Mouse (Mus musculus): ENCODE measurements around the gene Kcnip4. TPM values are rescaled to one million over a fixed set of nuclear protein-coding genes. Genes with fewer than 3 reads are reported as not detected.

The Kcnip4 gene
- polyA plus RNA-seq, 1 experiment from 2014 or later: 0.84 TPM

DNA sequence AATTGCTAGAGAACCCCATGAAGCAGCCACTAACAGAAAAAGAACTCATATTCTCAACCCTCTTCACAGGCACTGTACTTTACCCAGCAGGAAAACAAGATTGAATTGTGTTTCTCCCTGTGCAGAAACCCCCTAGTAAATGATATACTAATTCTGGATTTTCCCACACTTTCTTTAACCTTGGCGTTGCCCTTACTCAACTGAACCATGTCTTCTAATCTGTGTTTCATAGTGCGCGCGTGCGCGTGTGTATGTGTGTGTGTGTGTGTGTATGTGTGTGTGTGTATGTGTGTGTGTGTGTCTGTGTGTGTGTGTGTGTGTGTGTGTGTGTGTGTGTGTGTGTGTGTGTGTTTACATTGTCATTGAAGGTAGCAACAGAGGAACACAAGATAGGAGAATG is 283.0 kb downstream of the Kcnip4 start:
- peak overlapping the region; percentile 61 for H3K27ac ChIP-seq
- WGBS: 87% methylated on average over 6 of the region's 6 CpGs
- no peak overlapping the region for H3K4me2 ChIP-seq
- no peaks in the 10 kb centered on the region for H3K9me3 ChIP-seq (replicated peaks)
- no peak overlapping the region for H3K9ac ChIP-seq
- ATAC-seq (replicated peaks; ENCODE audit: low FRiP score): peak; percentile 91
- no peaks in the 10 kb centered on the region; the same call in 1 of the 2 replicates for H3K4me1 ChIP-seq
- no peak overlapping the region for H3K4me3 ChIP-seq (replicated peaks)
- H3K27me3 ChIP-seq: no peaks in the 10 kb centered on the region
- H3K36me3 ChIP-seq: no peaks in the 10 kb centered on the region

DNA sequence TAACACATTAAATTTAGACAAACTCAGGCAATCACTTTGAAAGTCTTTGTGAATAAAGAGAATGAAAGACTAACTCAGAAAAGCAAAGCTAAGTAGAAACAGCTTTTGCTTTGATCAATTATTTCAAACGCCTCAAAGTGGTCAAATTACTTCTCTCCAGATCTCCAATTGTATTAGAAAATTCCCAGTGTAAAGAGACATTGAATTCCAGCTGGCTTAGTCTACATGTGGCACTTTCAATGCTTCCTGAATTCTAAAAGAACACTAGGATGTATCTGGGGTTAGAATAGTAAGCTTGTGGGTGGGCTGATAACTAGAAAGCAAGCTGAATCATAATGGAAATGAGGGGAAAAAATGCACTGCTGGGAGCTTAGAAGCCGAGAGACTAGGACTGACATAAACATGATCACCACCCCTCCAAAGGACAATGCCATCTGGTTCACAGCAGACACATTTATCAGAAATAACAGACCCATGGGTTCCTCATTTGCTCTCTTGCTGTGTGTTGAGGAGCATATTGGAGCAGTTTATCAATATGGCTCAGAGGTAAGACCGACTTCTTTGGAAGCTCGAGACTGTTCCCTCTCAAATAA is 323.4 kb downstream of the Kcnip4 start:
- ATAC-seq (replicated peaks; ENCODE audit: low FRiP score): no peak
- Histone ChIP-seq H3K27ac (no peak overlapping the region), H3K4me3 (replicated peaks) (no peak overlapping the region), H3K4me1 (no peaks in the 10 kb centered on the region), H3K27me3 (no peaks in the 10 kb centered on the region), H3K36me3 (no peaks in the 10 kb centered on the region), H3K9me3 (replicated peaks) (no peaks in the 10 kb centered on the region), H3K4me2 (no peak overlapping the region), H3K9ac (no peak overlapping the region)
- 78% methylated on average over 4 of the region's 4 CpGs for WGBS

DNA sequence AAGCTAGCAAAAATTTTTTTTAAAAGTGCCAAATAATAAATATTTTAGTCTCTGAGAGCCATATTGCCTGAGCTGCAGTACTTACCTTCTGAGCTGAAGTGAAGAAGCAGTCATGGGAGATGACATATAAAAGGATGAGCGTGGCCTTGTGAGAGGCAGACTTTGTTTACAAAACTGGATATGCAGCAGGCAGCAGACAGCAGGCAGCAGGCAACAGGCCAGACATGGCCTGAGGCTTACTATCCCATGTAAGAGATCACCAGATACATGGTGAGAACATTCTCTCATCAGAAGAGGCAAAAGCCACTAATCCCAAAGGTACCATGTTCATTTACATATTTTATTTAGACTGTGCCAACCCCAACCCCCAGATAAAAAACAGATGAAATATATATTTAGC is 336.5 kb downstream of the Kcnip4 start:
- Histone ChIP-seq H3K27me3 (no peaks in the 10 kb centered on the region), H3K36me3 (no peaks in the 10 kb centered on the region), H3K4me1 (no peaks in the 10 kb centered on the region), H3K4me2 (no peak overlapping the region), H3K4me3 (replicated peaks) (no peak overlapping the region), H3K9me3 (replicated peaks) (no peaks in the 10 kb centered on the region), H3K9ac (no peak overlapping the region), H3K27ac (no peak overlapping the region)
- WGBS: 68% methylated on average over 1 of the region's 1 CpGs
- no peak for ATAC-seq (replicated peaks; ENCODE audit: low FRiP score)

DNA sequence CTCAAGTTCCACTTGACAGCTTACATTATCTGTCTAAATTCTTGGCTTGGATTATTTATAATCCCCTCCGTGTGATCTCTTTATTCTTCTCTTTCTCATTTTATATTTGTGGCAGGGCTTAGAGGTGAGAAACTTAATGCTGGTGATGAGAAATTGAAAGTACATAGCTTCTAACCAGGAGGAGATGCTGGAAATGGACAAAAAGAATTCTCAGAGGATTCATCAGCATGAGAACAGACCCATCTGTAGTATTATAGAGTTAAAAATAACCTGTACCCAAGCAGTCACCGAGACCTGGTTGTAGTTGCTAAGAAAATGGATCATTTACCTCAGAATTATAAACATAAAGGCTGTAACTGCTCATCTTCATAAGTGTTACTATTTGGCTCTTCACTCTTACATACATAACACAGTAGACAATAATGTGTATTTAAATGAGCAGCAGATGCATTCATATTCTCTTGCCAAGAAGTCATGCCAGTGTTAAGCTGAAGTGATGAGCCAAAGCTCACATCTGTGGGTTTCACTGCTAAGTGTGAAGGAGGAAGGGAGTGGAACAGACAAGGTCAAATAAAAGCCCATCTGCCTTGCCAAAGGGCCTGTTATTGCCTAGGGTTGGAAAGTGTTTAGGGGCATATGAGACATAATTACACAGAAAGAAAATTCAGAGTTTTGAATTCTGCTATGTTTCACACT is 374.4 kb downstream of the Kcnip4 start:
- Histone ChIP-seq H3K9me3 (replicated peaks) (no peaks in the 10 kb centered on the region), H3K36me3 (no peaks in the 10 kb centered on the region), H3K27me3 (no peaks in the 10 kb centered on the region), H3K4me1 (no peaks in the 10 kb centered on the region), H3K4me2 (no peak overlapping the region), H3K9ac (no peak overlapping the region), H3K4me3 (replicated peaks) (no peak overlapping the region), H3K27ac (no peak overlapping the region)
- no peak for ATAC-seq (replicated peaks; ENCODE audit: low FRiP score)
- WGBS: 78% methylated on average over 2 of the region's 2 CpGs

DNA sequence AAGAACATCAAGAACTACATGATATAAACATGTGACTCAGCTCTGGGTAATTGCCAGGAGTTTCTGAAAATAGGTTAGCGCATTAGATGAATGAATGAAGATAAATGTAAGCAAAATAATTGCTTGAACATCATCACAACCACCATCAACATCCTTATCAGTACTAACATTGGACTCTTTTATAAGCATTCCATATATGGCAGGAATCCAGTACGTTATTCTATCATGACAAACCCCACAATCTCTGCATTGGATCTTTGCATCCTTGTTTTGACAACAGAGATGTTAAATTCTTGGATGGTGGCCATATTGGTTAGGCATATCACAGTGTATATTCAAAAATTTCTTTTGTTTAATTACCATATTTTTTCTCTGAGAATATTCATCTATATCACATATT is 375.0 kb downstream of the Kcnip4 start:
- no peaks in the 10 kb centered on the region for H3K4me1 ChIP-seq
- no peaks in the 10 kb centered on the region for H3K36me3 ChIP-seq
- H3K9me3 ChIP-seq (replicated peaks): no peaks in the 10 kb centered on the region
- 80% methylated on average over 2 of the region's 2 CpGs for WGBS
- H3K4me3 ChIP-seq (replicated peaks): no peak overlapping the region
- no peak overlapping the region for H3K9ac ChIP-seq
- no peak overlapping the region for H3K27ac ChIP-seq
- no peak for ATAC-seq (replicated peaks; ENCODE audit: low FRiP score)
- no peak overlapping the region for H3K4me2 ChIP-seq
- no peaks in the 10 kb centered on the region for H3K27me3 ChIP-seq

DNA sequence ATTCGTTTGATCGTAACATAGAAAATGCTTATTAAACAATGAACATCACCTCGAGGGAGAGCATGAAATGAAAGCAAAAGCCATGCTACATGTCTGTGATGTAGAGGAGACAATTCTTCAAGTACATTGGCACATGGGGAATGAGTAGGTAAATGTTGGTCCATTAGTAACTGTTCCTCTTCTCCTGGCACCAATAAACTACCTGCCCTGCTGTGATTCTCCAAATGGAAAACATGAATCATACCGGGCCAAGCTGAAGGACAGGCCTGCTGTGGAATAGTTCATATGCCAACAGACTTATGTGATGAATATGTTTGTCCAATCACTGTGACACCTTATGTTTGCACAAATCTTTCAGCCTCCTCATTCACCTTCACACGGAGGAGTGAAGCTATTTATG is 429.3 kb downstream of the Kcnip4 start:
- H3K4me3 ChIP-seq (replicated peaks): no peak overlapping the region
- H3K27me3 ChIP-seq: no peaks in the 10 kb centered on the region
- no peaks in the 10 kb centered on the region for H3K4me1 ChIP-seq
- H3K4me2 ChIP-seq: no peak overlapping the region
- ATAC-seq (replicated peaks; ENCODE audit: low FRiP score): no peak
- no peak overlapping the region for H3K9ac ChIP-seq
- no peaks in the 10 kb centered on the region for H3K36me3 ChIP-seq
- no peaks in the 10 kb centered on the region for H3K9me3 ChIP-seq (replicated peaks)
- H3K27ac ChIP-seq: no peak overlapping the region
- 83% methylated on average over 5 of the region's 5 CpGs for WGBS

DNA sequence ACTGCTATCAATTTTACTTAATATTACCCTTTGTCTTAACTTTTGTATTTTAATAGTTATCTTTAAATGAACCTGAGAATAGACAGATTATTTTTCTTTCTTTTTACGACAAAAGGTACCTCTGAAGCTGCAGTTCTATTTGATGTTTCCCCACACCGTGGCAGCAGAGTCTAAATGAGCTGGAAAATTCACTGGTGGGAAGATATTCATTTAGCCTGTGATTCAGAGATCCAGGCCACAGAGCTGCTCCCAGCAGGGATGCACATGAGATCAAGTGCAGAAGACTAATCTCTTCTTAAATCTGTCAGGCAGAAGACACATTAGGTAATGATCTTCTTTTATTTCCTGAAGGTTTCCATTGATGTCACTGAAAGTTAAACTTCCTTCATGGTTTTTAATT is 429.8 kb downstream of the Kcnip4 start:
- H3K4me1 ChIP-seq: no peaks in the 10 kb centered on the region
- no peak for ATAC-seq (replicated peaks; ENCODE audit: low FRiP score)

DNA sequence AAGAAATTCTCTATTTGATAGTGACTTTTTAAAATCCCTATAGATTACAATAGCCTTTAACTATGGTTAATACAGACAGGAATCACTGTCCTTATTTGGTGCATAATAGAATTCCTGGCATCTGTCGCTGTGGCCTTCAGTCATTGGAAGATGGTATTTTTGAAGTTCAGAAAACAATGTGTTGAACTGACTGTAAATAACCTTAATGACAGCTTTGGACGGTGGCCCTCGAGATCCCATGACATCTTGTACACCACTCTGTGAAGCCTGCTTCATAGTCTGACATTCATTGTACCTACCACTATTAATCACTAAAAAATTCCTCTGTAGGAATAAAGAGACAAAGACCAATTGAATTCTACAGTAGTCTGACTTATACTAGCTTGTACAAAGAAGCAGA is 430.4 kb downstream of the Kcnip4 start:
- Histone ChIP-seq H3K4me1 (no peaks in the 10 kb centered on the region), H3K27ac (no peak overlapping the region), H3K9me3 (replicated peaks) (no peaks in the 10 kb centered on the region), H3K36me3 (no peaks in the 10 kb centered on the region), H3K4me3 (replicated peaks) (no peak overlapping the region), H3K27me3 (no peaks in the 10 kb centered on the region), H3K9ac (no peak overlapping the region), H3K4me2 (no peak overlapping the region)
- ATAC-seq (replicated peaks; ENCODE audit: low FRiP score): no peak
- 57% methylated on average over 3 of the region's 3 CpGs for WGBS

More for the DNA sequence above, 429.8 kb downstream of the Kcnip4 start:
- Histone ChIP-seq H3K9ac (no peak overlapping the region), H3K9me3 (replicated peaks) (no peaks in the 10 kb centered on the region), H3K27ac (no peak overlapping the region), H3K27me3 (no peaks in the 10 kb centered on the region), H3K36me3 (no peaks in the 10 kb centered on the region), H3K4me2 (no peak overlapping the region), H3K4me3 (replicated peaks) (no peak overlapping the region)
- WGBS: 76% methylated on average over 2 of the region's 2 CpGs

DNA sequence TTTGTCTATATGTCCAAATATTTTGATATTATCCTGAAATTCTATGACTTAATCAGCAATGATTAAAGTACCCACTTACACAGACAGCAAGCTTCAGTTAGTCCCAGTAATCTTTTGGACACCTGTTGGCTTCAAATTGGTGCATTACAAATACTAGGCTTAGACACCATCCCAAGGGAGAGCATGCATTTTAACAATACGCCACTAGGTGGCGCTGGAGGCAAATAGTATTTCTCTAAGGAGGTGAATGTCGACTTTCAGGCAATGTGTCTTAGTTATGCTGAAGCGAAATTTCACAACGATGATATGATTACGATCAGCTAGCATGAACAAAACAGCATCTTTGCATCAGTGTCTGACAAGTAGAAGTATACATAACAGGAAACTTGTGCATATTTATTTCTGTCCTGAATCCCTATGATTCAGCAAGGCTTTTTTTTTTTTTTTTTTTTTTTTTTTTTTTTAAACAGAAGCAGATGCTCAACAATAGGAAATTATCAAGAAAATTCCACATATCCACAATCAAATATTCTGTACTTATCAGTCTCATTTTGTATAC is 434.5 kb downstream of the Kcnip4 start:
- Histone ChIP-seq H3K9ac (no peak overlapping the region), H3K27me3 (0 out of 2 replicates have a peak, but pooled peaks cover 2% of the 10 kb centered on the region), H3K36me3 (no peaks in the 10 kb centered on the region), H3K4me3 (replicated peaks) (no peak overlapping the region), H3K4me2 (no peak overlapping the region), H3K4me1 (no peaks in the 10 kb centered on the region), H3K9me3 (replicated peaks) (no peaks in the 10 kb centered on the region), H3K27ac (no peak overlapping the region)
- peak; percentile 88 for ATAC-seq (replicated peaks; ENCODE audit: low FRiP score)
- WGBS: 9% methylated on average over 6 of the region's 6 CpGs

DNA sequence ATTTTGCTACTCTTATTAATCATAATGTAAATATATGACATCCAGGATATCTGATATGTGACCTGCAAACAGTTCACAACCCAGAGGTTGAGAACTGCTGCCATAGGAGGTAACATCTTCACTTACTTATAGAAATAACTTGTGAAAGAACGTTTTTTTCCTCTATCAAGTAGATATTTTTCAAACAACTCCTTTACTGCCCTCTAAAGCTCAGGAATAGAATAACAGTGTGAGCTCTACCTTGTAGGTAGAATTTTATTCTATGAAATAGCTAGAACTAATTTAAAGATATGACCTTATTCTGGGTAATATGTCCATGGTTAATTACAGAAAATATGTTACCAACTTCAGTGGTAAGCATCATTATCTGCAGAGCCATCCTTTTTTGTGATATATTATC is 459.1 kb downstream of the Kcnip4 start:
- no peak for ATAC-seq (replicated peaks; ENCODE audit: low FRiP score)
- Histone ChIP-seq H3K9ac (no peak overlapping the region), H3K27me3 (no peaks in the 10 kb centered on the region), H3K4me1 (no peaks in the 10 kb centered on the region), H3K36me3 (no peaks in the 10 kb centered on the region), H3K4me2 (no peak overlapping the region), H3K9me3 (replicated peaks) (no peaks in the 10 kb centered on the region), H3K4me3 (replicated peaks) (no peak overlapping the region), H3K27ac (no peak overlapping the region)
- WGBS: 23% methylated on average over 1 of the region's 1 CpGs

DNA sequence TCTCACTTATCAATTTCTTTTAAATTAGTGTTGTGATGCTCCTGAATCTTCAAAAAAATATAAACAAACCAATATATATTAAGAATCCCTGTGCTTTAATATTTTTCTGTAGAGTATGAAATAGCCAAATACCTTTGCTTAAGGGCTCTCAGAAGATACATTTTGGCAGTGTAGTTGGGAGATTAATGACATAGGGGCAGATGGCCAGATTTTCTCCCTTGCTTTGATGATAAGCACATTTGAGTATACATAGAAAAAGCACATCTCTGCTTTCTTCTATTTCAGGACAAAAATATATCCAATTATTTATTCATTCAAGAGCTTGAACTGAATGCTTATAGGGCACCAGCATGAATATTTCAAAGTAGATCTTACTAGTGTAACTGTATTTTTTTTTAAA is 465.8 kb downstream of the Kcnip4 start:
- H3K9me3 ChIP-seq (replicated peaks): no peaks in the 10 kb centered on the region
- no peaks in the 10 kb centered on the region for H3K27me3 ChIP-seq
- no peak overlapping the region for H3K4me3 ChIP-seq (replicated peaks)
- ATAC-seq (replicated peaks; ENCODE audit: low FRiP score): no peak
- no peak overlapping the region for H3K27ac ChIP-seq
- no peak overlapping the region for H3K9ac ChIP-seq
- H3K4me2 ChIP-seq: no peak overlapping the region
- H3K4me1 ChIP-seq: no peaks in the 10 kb centered on the region
- H3K36me3 ChIP-seq: no peaks in the 10 kb centered on the region

DNA sequence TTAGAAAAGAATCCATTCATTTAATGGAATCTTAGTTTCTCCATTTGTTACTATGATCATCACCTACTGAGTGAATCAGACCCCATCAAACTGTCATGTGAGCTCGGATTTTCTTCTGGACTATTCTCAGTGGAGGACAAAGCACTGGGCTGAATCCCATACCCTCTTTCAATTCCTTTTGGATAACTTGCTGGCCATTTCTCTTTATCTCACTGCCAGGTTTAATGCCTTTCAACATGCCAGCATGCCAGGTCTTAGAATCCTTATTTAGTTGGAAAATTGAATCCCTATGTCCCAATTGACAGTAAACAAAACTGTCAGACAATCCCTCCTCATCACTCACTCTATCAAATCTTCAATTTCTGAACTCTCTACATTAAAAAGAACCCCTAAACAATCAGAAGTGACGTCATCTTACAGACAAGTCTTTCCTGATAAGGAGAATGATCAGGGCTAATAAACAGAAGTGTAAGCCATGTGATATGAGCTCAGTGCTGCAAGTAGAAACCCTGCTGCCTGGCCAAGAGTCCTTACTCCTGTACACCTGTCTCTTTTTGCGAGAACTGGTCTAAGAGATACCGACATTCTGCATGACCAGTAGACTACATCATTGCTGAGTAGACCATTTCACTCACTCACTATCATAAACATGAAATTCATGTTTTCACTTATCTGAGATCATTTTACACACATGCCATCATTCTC is 466.9 kb downstream of the Kcnip4 start:
- Histone ChIP-seq H3K4me2 (no peak overlapping the region), H3K4me3 (replicated peaks) (no peak overlapping the region), H3K27me3 (no peaks in the 10 kb centered on the region), H3K9me3 (replicated peaks) (no peaks in the 10 kb centered on the region), H3K36me3 (no peaks in the 10 kb centered on the region), H3K4me1 (no peaks in the 10 kb centered on the region), H3K9ac (no peak overlapping the region), H3K27ac (no peak overlapping the region)
- WGBS: 84% methylated on average over 4 of the region's 4 CpGs
- ATAC-seq (replicated peaks; ENCODE audit: low FRiP score): no peak
